Mouse (Mus musculus) layer of hippocampus, postnatal 10 days (tissue): ENCODE data around the gene 4933427D14Rik. TPM values are rescaled to one million over a fixed set of nuclear protein-coding genes. Genes with fewer than 3 reads are reported as not detected.
A peak's percentile ranks its signal among the peaks of the same experiment; 100 is the strongest.

Experiments used
- DNase-seq, 2 experiments: peaks; one replicate each; pipeline ENCODE4 v3.0.0; 2021; ENCODE audit warnings: low spot score in 2 of 2
- long read RNA-seq: library from polyadenylated mRNA; stranded (forward); transcript quantifications from one replicate; pipeline ENCODE4 v2.0.0, GENCODE M21; 2023
- total RNA-seq, 2 experiments: library from RNA; stranded (reverse); gene quantifications; 2 replicates each; pipeline ENCODE4 v1.2.3; 2021

Gene 4933427D14Rik
- total RNA-seq = 10 to 100 TPM; 23.4 to 24.3 TPM
- long read RNA-seq, partial matches to known transcripts = 1 of 3 reads
- long read RNA-seq, other reads (novel, unspliced or antisense) = 2 of 3 reads

- peak; percentile 73 to 83 for DNase-seq
Measured at GRCm38 (mm10) chr11:72207204-72207833, at the start of gene 4933427D14Rik, which contains the start of gene Txndc17. 4933427D14Rik (minus strand) TSS chr11:72207459. Txndc17 (plus strand) TSS chr11:72207547.

DNA sequence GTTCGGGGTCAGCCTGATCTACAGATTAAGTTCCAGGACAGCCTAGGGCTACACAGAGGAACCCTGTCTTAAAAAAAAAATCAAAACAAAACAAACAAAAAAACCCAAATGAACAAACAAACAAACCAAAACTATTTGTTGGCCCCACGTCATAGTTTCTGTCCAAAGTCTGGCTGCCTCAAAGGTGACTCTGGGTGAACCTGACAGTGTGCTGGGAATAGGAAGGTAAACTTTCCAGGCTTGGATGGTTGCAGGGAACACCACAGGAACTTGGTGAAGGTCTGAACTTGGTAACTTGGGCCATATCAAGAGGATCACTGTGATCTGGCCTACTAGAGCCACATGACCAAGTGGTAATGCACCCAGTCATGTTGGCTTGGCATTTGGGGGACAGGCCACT is 49.2 kb upstream of the 4933427D14Rik start:
- no peak for DNase-seq

GRCm38 (mm10) chr11:72255629-72256028 is 48.4 kb upstream of the 4933427D14Rik start:
- no peak for DNase-seq

- DNase-seq = no peak
Measured at GRCm38 (mm10) chr11:72245196-72245753, 38.0 kb upstream of the 4933427D14Rik start.

DNA sequence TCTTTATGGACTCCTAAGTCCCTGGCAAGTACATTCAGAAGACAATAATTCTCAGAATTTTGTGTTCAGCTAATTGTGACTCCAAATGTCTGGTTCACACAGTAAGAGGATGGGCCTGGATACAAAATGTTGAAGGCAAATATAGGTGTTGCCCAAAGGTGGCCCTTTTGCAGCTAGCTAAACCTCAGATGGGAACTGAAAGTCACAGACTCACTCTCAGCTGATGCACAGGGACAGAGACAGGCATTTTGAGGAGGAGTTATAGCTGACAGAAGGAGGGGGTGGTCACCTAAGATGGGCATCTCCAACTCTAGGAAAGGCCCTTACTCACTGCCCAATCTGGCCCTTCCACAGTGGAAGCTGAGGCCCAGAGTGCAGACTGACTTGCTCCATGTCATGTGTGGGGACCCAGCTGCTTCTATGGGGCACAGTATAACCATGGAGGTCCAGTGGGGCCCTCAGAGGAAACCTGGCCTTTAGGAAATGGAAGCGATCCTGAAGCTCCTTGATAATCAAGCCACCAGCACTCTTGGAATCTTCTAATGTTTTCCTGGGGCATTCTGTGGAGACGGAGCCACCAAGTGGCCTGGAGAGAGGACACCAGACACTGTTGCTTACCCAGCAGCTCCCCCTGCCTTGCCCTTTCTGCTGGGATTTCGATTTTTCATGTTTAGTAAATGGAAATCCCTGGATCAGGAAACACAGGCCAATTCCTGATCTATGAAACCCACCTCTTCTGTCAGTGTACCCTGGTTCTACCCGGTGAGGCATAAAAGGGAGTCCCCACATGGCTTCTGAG is 33.0 kb upstream of the 4933427D14Rik start:
- no peak for DNase-seq

GRCm38 (mm10) chr11:72234013-72234412 is 26.8 kb upstream of the 4933427D14Rik start:
- peak; percentile 52 to 65 for DNase-seq

GRCm38 (mm10) chr11:72232991-72233390 is 25.7 kb upstream of the 4933427D14Rik start:
- no peak for DNase-seq

GRCm38 (mm10) chr11:72232068-72232467 is 24.8 kb upstream of the 4933427D14Rik start:
- no peak for DNase-seq

GRCm38 (mm10) chr11:72228513-72228912 is 21.3 kb upstream of the 4933427D14Rik start:
- no peak for DNase-seq

GRCm38 (mm10) chr11:72226901-72227300 is 19.6 kb upstream of the 4933427D14Rik start:
- no peak for DNase-seq

- DNase-seq = peak; percentile 27 to 38
Measured at GRCm38 (mm10) chr11:72226020-72226791, 18.9 kb upstream of the 4933427D14Rik start.

DNA sequence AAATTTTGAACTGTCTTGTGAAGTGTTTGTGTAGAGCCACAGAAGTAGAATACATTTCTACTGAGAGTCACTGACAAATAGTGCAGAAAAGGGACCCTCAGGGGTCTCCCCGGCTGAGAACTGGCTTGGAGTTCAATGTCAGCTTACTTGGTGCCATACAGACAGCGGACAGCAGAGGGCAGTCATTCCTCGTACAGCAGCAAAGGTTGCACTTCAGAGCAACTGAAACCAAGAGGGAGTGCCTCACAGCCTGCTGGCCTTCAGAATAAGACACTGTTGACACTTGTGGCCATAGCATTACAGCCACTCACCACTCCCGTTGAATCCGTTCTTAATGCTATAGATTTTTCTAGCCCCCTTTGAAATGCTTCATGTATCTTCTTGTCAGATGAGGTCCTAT is 17.6 kb upstream of the 4933427D14Rik start:
- peak; percentile 89 to 90 for DNase-seq

DNA sequence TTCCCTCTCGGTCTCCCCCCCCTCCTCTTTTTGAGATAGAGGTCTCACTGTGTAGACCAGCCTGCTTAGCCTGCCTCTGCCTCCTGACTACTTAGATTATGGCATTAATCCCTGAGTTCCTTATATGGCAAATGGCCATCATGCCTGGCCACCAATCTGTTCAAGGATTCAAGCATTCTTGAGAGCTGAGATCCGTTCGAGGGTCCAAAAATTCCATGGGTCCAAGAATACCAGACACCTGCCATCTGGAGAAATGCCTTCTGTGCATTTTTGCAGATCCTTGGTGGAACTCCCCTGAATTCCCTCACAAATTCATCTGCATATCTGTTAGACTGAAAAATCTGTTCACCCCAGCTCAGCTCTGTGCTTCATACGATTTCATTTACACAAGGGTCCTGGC is 16.2 kb upstream of the 4933427D14Rik start:
- no peak for DNase-seq

- peak; percentile 77 to 80 for DNase-seq
Measured at GRCm38 (mm10) chr11:72221278-72221677, 14.0 kb upstream of the 4933427D14Rik start.

DNA sequence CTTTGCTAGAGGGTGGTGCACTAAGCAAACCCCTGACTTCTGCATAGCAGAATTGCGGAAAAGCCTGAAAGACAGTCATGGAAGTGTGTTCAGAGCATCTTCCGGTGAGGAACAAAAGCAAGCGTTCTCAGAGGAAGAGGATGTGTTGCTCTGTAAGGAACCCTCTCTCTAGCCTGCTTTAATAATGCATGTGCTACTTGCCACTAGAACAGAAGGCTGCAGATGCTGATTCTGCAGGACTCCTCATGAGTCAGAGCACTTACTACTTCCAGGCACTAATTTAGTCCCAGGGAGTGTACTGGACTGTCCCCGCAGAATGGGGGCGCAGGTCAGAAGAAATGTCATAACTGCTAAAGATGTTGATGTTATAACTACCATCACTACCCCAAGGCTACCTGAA is 9.9 kb upstream of the 4933427D14Rik start:
- DNase-seq = no peak

DNA sequence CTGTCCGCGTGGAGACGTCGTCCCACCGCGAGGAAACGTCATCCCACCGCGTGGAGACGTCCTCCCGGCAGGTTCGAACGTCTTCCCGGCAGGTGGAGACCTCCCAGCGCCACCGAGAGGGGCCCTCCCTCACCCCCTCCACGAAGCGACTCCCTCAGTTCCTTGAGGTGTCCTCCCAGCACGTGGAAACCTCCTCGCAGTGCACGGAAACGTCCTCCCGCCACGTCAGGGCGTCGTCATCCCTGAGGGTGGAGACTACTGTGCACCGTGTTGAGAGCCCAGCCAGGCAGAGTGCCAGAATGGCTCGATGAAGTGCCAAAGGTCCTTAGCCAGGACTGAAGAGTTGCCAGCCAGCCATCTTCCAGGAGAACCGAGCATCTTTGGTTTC is 8.1 kb upstream of the 4933427D14Rik start, which contains the start of gene Med31:
Gene Med31, minus strand, starts transcription at position 183 of the 388 bp plus-strand sequence.
- peak; percentile 72 to 77 for DNase-seq

- DNase-seq = peak; percentile 92 to 93
Measured at GRCm38 (mm10) chr11:72214591-72215409, 7.5 kb upstream of the 4933427D14Rik start.

DNA sequence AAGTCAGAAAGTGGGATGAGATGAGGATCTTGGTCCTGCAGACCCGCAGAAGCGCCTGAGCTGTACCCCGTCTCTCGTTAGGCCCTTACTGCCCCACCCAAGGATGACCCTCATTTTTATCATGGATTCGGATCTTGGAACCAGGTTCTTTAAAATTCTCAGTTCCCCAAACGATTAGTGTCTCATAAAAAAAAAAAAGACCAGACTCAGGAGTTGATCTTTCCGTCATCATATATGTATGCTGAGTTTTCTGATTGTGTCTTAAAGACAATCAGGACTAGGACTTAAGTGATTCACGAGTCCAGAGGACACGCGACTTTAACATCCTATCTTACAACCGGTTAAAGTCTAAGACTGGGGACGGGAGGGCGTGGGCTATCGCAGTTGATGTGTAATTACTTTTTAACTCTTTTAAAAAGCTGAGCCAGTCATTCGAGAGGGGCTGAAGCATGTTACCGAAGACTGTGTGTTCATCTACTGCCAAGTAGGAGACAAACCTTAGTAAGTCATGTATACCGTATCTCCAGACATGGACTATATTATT is 647 bp upstream of the 4933427D14Rik start:
- no peak for DNase-seq

DNA sequence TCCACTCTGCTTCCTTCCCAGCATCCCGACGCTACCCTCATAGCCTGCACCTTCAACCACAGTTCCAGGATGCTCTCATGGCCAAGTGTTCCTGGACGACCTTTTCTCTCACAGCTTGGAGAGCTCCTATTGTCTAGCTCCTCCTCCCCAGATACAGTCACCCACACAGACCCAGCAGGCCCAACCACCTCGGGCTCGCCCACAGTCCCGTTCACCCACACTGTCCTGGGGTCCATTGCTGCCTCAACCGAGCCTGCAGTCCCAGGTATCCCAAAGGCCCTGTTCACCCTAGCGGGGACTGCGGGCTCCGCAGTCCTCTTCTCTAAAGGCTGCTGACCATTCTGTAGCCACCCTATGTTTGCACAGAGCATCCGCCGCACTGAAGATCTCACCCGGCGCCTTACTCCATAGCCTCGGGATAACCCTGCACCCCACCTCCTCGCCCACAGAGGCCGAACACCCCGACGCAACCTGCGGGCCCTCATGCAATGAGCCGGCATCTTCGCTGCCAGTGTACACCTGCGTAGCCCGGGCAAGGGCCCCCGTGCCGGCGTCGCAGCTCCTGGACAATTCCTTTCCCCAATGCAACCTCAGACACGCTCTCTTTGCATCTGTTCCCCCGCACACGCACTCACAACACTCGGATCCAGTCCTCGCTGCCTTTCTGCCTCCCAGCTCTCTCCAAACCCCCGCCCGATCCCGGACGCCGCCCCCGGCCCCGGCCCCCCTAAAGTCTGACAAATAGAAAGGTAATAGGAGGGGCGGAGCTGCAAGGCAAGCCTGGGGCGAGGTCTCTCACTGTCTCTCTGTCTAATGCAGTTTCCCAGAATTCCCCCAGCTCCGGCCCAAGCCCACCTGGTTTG is 687 bp downstream of the 4933427D14Rik start, which contains the start of gene Gm43951:
Gene Gm43951, minus strand, starts transcription at position 500 of the 863 bp plus-strand sequence.
- peak; percentile 29 to 45 for DNase-seq
